Mouse (Mus musculus) liver, embryonic 14.5 days (tissue): ENCODE results near the gene Hemk1.

Source experiments
- CTCF ChIP-seq: IDR thresholded peaks from 2 replicates; pipeline ENCODE4 v1.5.1; 2016; ENCODE audit warnings: antibody characterized with exemption, low read depth, control low read depth
- EP300 ChIP-seq: IDR thresholded peaks from 2 replicates; pipeline ENCODE4 v1.6.1; 2016; ENCODE audit warnings: antibody characterized with exemption, low read depth

DNA sequence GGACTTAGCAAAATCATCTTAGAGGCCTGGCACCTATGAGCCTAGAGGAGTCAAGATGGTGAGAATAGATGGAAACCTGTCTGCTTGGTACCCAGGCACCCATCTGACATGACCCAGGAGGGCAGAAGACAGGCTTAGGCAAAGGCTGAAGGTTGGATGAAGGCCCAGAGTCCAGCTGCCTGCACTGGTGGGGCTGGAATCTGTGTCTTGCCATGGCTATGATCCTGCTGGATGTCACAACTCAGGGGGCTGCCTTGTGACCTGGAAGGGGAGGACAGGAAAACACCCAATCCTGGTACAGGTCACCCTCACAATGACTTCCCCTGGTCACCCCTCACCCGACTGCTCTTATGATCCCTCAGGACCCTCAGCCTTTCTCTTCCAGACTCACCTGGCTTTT, 16.7 kb upstream of the Hemk1 start:
- no peak for TF ChIP-seq CTCF
- no peak for TF ChIP-seq EP300
